Mouse (Mus musculus): ENCODE results near the gene Klhl6.

GRCm38 (mm10) chr16:19957051-19957450 is 25.8 kb downstream of the Klhl6 start:
- TF ChIP-seq USF2 (IDR thresholded peaks at IDR 0.05; ENCODE audit: borderline replicate concordance in 1 of 2, insufficient read depth in 1 of 2, low read depth in 1 of 2, low read length in 2 of 2) (no peak), USF1 (IDR thresholded peaks at IDR 0.05; ENCODE audit: low read depth, low read length) (no peak), POLR2A (IDR thresholded peaks at IDR 0.05; ENCODE audit: control insufficient read depth in 1 of 2, insufficient read depth in 1 of 2, low read depth in 1 of 2, low read length in 2 of 2, poor library complexity in 1 of 2) (no peak), POLR2AphosphoS2 (IDR thresholded peaks at IDR 0.05; ENCODE audit: low read length) (no peak), CTCF (IDR thresholded peaks at IDR 0.05 in 2 of 3, conservative IDR thresholded peaks at IDR 0.05 in 1 of 3; ENCODE audit: control insufficient read depth in 1 of 3, insufficient read depth in 1 of 3, low read depth in 2 of 3, low read length in 3 of 3, poor library complexity in 1 of 3, severe bottlenecking in 1 of 3) (no peak), ZMIZ1 (IDR thresholded peaks at IDR 0.05; ENCODE audit: low read depth, low read length) (no peak), SMC3 (IDR thresholded peaks at IDR 0.05; ENCODE audit: low read depth, low read length) (no peak), MXI1 (IDR thresholded peaks at IDR 0.05; ENCODE audit: low read depth, low read length) (no peak), TAL1 (IDR thresholded peaks at IDR 0.05; ENCODE audit: low read length) (no peak)
